Mouse (Mus musculus) heart, adult 9 months (tissue): ENCODE results near the gene Gm44596.

Experiments used
- DNase-seq, 2 experiments: peaks; one replicate each; pipeline ENCODE4 v3.0.0; 2022; ENCODE audit warnings: low spot score in 2 of 2

Gene Gm44596

DNA sequence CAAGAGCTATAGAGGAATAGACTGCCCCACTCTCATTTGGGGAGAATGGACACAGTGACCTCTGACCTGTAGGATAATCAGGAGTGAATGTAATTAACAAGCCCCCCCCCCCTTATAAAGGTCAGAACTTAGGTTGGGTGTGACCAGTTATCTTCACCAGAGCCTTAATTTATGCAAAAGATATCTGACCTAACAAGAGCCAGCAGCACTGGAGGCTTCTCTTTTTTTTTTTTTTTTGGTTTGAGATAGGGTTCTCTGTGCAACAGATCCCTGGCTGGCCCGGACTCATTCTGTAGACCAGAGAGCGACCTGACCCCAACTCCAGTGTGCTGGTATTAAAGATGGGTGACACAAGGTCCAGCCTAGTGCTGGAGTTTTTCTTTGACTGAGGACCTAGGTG is 54.0 kb downstream of the Gm44596 start:
- no peak for DNase-seq

DNA sequence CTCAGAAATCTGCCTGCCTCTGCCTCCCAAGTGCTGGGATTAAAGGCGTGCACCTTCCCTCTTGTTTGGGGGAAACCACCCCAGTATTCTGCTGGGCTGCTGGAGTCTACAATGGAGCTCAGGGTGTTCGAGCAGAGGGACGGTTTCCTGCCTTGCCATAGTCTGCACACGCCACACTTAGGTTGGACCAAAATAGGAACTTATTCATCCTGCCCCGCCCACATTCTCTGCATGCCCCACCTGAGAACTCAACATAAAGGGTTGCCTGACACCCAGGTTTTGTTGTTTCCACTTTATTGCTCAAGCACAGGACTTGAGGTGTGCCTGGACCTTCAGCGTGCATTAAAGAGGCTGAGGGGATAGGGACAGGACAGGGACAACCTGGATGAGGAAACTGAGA is 54.5 kb downstream of the Gm44596 start:
- DNase-seq: no peak

DNA sequence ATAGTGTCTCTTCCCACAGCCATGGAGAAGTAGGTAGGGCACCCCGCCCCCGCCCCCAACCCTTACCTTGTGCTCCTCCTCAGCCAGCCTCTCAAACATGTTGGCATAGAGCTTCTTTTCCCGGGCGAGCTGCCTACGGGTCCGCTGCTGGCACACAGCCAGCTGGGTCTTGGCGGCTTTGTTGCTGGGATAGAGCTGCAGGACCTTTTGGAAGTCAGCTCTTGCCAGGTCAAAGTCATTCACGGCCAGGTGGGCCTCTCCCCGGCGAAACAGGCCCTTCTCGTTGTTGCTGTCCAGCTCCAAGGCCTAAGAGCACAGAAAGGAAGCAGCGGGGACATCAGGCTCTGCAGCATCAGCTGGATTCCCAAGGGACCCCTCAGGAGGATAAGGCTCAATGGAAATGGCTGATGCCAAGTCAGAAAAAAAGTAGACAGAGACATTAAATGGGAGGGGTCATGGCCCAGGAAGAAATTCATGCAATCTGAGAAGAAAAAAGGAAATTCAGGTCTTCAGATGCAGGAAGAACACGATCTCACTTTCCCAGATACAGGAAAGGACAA is 57.1 kb downstream of the Gm44596 start:
- DNase-seq: peak; percentile 41 to 47

DNA sequence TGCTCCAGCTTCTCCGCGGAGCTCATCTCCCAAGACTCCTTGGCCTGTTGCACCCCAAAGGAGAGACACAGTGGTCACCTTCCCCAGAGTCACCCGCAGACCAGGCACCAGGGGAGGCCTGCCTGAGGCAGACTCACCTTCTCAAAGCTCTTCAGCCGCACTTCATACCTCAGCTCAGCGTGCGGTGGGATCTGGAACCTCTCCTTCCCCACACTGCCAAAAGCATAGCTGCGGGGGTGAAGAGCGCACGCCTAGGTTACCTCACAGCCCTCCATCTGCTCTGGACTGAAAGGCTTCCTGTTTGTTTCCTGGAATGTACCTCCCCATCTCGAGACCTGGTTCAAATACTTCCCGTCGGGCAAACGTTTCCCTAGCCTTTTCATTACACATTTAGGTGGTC is 58.3 kb downstream of the Gm44596 start:
- DNase-seq: no peak

DNA sequence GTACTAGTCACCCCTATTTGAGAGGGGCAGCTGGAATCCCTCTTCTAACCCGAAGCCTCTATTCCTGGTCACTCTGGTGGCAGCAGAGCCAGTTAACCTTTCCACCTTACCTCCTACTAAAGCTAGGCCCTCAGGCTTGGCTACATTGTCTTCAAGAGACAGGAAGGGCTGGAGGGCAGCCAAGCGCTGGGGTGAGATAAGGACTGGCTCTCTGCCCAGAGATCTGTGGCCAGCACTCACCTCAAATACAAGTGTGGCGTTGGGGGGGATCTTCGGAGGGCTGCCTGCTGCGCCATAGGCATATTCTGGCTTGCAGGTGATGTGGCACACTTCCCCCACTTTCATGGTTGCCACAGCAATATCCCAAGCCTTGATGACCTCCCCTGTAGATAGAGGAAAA is 60.2 kb downstream of the Gm44596 start:
- DNase-seq: peak; percentile 87 to 89

DNA sequence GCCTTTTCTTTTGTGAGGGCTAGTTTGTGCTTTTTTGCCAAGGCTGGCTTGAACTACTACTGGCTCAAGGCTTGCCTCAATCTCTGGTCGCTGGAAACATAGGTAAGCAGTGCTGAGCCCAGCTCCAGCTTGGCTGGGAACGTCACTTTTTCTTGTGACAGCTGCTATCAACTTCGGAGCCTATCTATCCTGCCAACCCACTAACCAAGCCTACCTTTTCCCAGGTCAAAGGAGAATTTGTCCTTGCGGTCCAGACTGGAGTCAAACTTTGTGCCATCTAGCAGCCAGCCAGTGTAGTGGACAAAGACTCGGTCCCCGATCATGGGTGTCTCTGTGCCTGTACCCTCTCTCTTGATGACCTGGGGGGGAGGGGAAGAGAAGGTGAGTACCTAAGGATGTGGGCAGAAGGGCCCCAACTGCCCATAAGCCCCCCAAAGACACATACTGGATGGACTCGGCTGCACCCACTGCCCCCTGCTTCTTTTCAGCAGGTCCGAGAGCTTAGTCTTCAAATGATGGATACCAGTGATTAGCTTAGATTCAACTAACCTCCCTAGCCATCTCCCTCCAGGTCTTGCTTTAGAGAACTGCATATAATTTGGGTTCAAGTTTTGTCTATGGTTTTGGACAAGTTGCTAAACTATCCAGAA is 61.2 kb downstream of the Gm44596 start:
- DNase-seq: no peak

DNA sequence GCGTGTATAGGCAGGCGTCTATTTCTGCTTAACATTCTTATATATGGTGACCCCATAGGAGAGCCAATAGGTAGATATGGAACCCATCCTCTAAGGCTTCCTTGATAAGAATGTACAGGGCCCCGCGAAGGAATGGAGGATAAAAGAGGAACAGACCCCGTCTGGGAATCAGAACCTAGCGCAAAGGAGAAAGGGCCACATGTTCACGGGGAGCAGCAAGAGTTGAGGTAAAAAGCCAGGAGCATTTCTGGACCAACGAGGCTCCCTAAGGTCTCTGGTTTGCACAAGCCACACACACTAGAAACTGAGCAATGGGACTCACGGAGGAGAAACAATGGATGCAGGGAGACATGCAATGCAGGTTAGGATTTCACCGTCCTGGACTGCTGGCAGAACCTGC is 62.0 kb downstream of the Gm44596 start:
- no peak for DNase-seq

DNA sequence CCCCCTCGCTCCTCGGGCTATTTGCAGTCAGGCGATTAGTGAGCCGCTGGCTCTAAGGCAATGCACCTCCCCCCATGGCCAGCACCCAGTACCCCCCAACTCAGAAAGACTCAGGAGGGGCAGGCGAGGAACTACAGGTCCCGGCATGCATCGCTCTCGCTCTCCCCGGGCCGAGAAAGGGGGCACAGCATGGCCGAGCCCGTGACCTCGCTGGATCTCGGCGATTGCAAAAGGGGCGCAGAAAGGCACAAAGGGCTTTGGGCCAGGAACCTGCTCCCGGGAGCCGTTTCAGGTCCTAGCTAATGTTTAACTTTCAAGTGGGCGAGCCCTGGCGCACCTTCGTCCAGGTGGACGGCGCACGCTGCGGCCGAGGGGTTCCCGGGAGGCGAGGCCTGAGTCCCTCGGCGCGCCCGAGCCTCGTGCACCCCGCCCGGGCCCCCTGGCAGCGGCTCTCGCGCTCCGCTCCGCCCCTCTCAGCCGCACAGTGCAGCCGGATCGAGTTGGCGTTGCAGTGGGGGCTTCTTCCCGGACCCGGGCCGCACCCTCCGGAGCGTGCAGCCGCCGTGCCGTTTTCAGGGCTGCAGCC is 62.5 kb downstream of the Gm44596 start:
- DNase-seq: peak; percentile 66 to 67

DNA sequence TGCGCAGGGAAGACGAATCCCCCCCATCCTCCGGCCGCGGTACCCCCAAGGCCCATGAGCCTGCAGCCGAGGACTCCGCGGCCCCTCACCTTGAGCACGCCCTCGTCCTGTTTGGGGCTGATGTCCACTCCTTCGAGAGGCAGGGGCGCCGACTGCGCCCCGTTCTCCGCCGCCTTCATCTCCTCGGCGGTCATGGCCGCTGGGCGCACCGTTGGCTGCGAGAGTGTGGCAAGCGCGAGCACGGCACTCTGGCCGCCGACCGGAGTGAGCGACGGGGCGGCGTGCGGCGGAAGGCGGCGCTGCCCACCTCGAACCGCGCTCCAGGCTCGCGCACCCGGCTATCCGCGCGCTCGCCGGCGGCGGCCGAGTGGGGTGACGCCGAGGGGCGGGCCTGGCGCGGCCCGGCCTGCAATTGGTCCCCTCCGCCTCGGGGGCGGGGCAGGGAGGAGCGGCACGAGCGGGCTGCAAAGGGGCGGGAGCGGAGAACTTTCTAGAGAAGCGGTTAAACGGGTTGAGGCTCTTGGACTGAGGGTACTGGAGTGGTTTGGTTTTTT is 63.1 kb downstream of the Gm44596 start, which contains the start of gene Fkbp4:
Fkbp4 (minus strand) TSS at position 361 of the 554 bp plus-strand sequence.
- DNase-seq: peak; percentile 94 to 95

DNA sequence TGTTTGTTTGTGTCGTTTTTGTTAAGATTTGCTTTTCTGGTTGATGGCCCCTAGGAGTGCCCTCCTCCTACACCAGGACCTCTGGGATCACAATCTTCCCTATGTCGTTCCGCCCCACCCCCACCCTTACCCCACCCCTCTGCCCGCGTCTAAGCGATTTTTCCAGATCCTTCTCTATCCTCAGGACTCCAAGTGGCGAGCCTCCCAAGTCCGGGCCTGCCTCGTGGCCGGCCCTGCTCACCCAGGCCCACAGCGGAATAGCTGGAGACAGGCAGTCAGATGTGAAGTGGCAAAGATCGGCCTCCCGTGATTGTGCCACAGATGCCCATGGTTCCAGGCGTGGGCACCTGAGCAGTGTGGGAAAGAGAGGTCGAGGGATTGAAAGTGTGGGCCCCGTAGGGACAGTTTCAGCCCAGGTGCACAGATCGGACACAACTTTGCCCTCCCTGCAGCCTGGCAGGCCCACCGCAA is 63.6 kb downstream of the Gm44596 start:
- no peak for DNase-seq

DNA sequence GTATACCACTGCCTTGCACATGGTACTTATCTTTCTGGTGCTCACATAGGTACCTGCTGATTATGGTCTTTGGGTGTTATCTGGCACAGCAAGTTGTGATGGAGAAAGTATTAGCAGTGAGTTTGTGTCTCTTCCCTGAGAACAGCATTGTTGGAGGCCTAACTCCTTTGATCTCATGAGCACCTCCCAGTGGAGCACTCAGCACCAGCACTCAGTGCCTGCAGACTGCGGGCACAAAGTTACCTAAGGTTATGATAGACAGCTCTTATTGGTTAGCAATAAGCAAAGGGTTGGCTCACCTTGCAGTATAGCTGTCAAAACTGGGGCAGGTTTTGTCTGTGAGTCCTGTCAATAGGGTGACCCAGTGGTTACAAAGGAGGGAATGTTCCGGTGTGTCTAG is 64.9 kb downstream of the Gm44596 start:
- DNase-seq: no peak

DNA sequence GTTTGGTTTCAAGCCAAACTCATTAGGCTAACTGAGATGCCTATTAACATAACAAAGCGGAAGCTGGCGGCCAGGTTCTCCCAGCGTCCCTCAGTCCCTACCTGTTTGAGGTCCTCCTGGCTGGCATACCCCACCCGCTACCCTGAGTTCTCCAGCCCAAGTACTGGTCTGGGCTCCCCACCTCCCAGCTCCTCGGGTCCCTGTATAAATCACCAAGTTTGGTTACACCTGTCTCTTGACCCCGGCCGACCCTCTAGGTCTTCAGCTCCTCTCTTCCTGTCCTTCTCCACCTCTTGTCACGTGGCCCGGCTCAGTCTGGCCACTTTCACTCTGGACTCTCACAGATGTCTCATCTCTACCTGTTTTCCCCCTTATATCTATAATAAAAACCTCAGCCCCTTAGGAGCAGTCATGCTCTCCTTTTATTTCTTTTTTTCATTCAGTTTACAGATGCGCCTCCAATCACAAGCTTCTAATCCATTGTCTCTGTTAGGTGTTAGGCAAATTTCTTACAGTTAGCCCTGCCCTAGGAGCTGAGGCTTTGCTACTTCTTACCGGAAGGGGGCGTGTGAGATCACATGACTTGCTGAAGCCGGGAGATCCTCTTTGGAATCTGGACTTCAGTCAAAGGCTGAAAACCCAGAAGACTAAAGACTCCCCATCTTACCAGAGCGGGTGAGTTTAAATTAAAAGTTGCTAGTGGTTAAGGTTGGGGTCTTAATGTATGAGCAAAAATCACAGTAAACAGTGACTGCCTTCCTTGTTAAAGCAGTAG is 70.6 kb downstream of the Gm44596 start:
- DNase-seq: peak; percentile 51 to 54

DNA sequence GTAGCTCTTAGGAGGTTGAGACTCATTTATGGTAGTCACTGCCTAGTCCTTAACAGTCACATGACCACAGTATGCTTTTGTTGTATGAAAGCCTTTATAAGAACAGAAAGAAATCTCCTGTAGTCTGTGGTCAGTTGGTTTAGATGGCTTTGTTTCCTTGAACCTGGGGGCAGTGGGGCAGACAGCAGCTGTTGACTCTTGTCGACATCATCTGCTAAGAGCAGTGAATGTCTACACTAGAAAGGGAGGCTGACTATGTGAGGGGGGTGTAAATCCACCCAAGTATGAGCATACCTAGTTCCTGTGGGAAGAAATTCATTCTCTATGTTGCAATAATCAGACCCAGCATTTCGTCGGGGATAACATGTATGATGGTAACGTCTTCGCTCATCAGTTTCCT is 71.8 kb downstream of the Gm44596 start:
- no peak for DNase-seq

DNA sequence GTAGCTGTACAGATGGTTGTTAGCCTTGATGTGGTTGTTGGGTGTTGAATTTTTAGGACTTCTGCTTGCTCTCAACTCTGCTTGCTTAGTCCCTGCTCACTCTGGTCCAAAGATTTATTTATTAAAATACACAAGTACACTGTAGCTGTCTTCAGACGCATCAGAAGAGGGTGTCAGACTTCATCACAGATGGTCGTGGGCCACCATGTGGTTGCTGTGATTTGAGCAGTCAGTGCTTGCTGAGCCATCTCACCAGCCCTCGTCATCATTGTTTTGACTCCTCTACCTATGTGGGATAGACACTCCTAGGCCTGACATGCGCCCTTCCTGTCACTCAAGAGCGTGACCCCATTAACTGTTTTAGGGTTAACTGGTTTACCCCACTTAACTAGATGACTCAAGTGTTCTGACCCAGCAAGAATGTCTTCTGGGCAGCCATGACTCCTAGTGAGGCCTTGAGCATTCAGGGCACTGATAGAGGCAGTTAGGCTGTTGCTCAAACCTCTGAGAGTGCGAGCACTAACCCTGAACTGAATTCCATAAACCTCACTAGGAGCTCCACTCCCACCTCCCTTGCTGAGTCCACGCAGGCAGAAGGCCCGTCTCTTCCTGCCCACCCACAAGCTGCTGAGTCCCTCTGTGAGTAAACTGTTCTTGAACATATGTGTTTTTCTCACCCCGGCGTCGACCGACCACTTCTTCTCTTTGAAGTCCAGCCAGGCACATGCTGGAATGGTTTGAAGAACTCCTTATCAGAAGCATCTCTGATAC is 80.7 kb downstream of the Gm44596 start:
- no peak for DNase-seq
